11 mouse cellular contexts compared by ENCODE assay signal in genomic region chr7:130855681-130856080, GRCm38 (mm10). TPM values are rescaled to one million over a fixed set of nuclear protein-coding genes. Genes with fewer than 3 reads are reported as not detected.
DNase-seq lines count a peak whose midpoint lies in the region; TF ChIP-seq lines count a peak whose summit lies in the region.
"Had no signal": no experiment of that assay in that cellular context is flagged by ENCODE, and none has a peak within 500 bp of the region (broad histone marks: within the 10 kb centered on the region; RNA-seq: fewer than 3 reads in every experiment).

No protein-coding gene starts in this region.

- H3K27ac ChIP-seq in layer of hippocampus, adult 2 months = no peak overlapping the region
- H3K27ac ChIP-seq: macrophage; neural tube, embryonic 13.5 days had no signal

- DNase-seq in layer of hippocampus, adult 9-11 months = peak; percentile 39
- DNase-seq in layer of hippocampus, adult 2 months (ENCODE audit: low spot score in 2 of 2) = no peak
- peak; percentile 6 for DNase-seq in adrenal gland, postnatal 25 days
- DNase-seq in cerebellum, postnatal 14 days = peak; percentile 71 to 74
- peak; percentile 34 to 63 for DNase-seq in lung, postnatal 4 days
- no peak for DNase-seq in left cerebral cortex, postnatal 36 days (ENCODE audit: low spot score in 2 of 2)
- no peak for DNase-seq in gastrocnemius, postnatal 4 days (ENCODE audit: low spot score in 2 of 2)
- DNase-seq: forebrain, postnatal 0 days; left cerebral cortex, postnatal 4 days had no signal

- TF ChIP-seq CTCF in layer of hippocampus, adult 2 months (conservative IDR thresholded peaks at IDR 0.05) = no peak

- H3K4me3 ChIP-seq in layer of hippocampus, adult 2 months = no peak overlapping the region
- H3K4me3 ChIP-seq: neural tube, embryonic 13.5 days had no signal

- intact Hi-C loops in left cerebral cortex, postnatal 36 days (cut with DNase I) = no loop called here

RNA-seq across cellular contexts. Expression of gene Plekha1, which starts 9.9 kb away (rescaled TPM):
- 10 to 100 TPM; 87.1 to 91.2 TPM for total RNA-seq in layer of hippocampus, adult 2 months (2021)
- total RNA-seq in adrenal gland, postnatal 25 days (2021) = 26.7 and 32.6 TPM in 2 replicates
- 100 to 1,000 TPM in 1 of 2 experiments, 10 to 100 TPM in 1; 82.7 to 107 TPM for total RNA-seq in left cerebral cortex, postnatal 36 days (2021)
- 10 to 100 TPM; 31.4 to 37.8 TPM for total RNA-seq in gastrocnemius, postnatal 4 days (2021)

Comparison
In these comparisons a context has a peak if more than half of its experiments do, and no peak if none do; other contexts are left out.
1. DNase-seq: peak in layer of hippocampus, adult 9-11 months (single experiment), adrenal gland, postnatal 25 days (single experiment), cerebellum, postnatal 14 days (2 of 2) and lung, postnatal 4 days (2 of 2); none in layer of hippocampus, adult 2 months (0 of 2), left cerebral cortex, postnatal 36 days (0 of 2) and gastrocnemius, postnatal 4 days (0 of 2).